ENCODE assay signal across 8 mouse cellular contexts in the genomic region with DNA sequence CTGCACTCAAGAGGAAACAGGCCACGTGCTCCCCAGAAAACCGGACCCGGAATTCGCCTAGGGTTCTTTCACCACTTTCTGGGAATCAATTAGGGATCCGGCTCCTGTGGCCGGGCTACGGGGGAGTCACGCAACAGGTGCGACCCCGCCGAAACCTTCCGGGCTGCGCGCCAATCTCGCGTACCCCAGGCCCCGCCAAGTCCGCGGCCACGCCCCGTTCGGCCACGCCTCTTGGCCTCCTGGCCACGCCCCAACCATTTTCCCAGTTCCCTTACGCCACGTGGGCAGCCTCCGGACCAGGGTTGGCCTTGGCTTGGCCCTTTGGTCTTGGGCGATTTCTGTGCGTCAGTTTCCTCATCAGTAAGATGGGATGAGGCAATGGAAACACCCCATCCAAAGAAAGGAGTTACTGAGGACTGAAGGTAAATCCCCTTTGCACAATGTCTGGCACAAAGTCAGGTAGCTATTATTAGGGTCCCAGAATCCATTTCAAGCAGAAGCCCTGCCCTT. TPM values are rescaled to one million over a fixed set of nuclear protein-coding genes. Genes with fewer than 3 reads are reported as not detected.
DNase-seq lines count a peak whose midpoint lies in the region; ATAC-seq and TF ChIP-seq lines count a peak whose summit lies in the region.

A gene (minus strand): TSS at position 182 of the 510 bp plus-strand sequence.

- intact Hi-C loops in left cerebral cortex, postnatal 10 days (cut with DNase I) = no loop called here

- H3K4me2 ChIP-seq in hindbrain, postnatal 0 days (ENCODE audit: low read depth, low read length) = peak within 1 kb of the TSS; percentile 100

- 0 out of 2 replicates have a peak, but pooled peaks have one; percentile 0 for ATAC-seq in hindbrain, postnatal 0 days

- H3K9ac ChIP-seq in hindbrain, postnatal 0 days (replicated peaks; ENCODE audit: low read length) = peak within 1 kb of the TSS; percentile 68

- no peaks in the 10 kb centered on the region for H3K36me3 ChIP-seq in hindbrain, postnatal 0 days (ENCODE audit: insufficient read depth, low read length)
- H3K36me3 ChIP-seq in megakaryocyte, embryonic 14.5 days (replicated peaks; ENCODE audit: low read length) = peaks cover 17% of the 10 kb centered on the region

- no peaks in the 10 kb centered on the region for H3K9me3 ChIP-seq in hindbrain, postnatal 0 days (ENCODE audit: low read length)
- no peaks in the 10 kb centered on the region for H3K9me3 ChIP-seq in megakaryocyte, embryonic 14.5 days

- H3K27ac ChIP-seq in hindbrain, postnatal 0 days = peak within 1 kb of the TSS; percentile 82

- TF ChIP-seq CTCF in hindbrain, postnatal 0 days (IDR thresholded peaks at IDR 0.05; ENCODE audit: low read depth) = no peak

- peak within 1 kb of the TSS; percentile 51 for H3K4me3 ChIP-seq in hindbrain, postnatal 0 days (ENCODE audit: low read length)
- peak within 1 kb of the TSS; percentile 98 for H3K4me3 ChIP-seq in megakaryocyte, embryonic 14.5 days (replicated peaks)

- 3% methylated on average over 29 of the region's 29 CpGs for WGBS in hindbrain, postnatal 0 days

- no peaks in the 10 kb centered on the region for H3K27me3 ChIP-seq in hindbrain, postnatal 0 days (ENCODE audit: insufficient read depth, low read length)
- H3K27me3 ChIP-seq in megakaryocyte, embryonic 14.5 days (replicated peaks) = no peaks in the 10 kb centered on the region

- H3K4me1 ChIP-seq in hindbrain, postnatal 0 days (ENCODE audit: insufficient read depth, low read length) = peaks cover 29% of the 10 kb centered on the region
- H3K4me1 ChIP-seq in megakaryocyte, embryonic 14.5 days = peaks cover 80% of the 10 kb centered on the region

- peak in 1 of 2 experiments; percentile 31 for DNase-seq in frontal cortex, adult 2 months (ENCODE audit: extremely low spot score in 1 of 2, low spot score in 1 of 2)
- no peak for DNase-seq in frontal cortex, postnatal 14 days (ENCODE audit: low spot score in 2 of 2)
- peak; percentile 55 to 80 for DNase-seq in cerebellum, postnatal 25 days
- DNase-seq in gastrocnemius, postnatal 10 days = peak; percentile 89
- DNase-seq in hindbrain, postnatal 0 days (ENCODE audit: low spot score) = peak; percentile 60
- peak; percentile 29 to 85 for DNase-seq in left cerebral cortex, postnatal 10 days (ENCODE audit: extremely low spot score in 1 of 2, low spot score in 2 of 2)
- peak; percentile 61 to 81 for DNase-seq in spleen, adult 18-20 months

RNA-seq across cellular contexts. Expression of the gene that starts here (rescaled TPM):
- polyA plus RNA-seq in frontal cortex, adult 2 months (2012; rRNA removed) = 188 and 230 TPM in 2 replicates
- total RNA-seq in gastrocnemius, postnatal 10 days (2021) = 10 to 100 TPM in 1 of 2 experiments, 1 to 10 TPM in 1; 9.5 to 15.0 TPM
- 56.6 and 58.4 TPM in 2 replicates for total RNA-seq in hindbrain, postnatal 0 days (2014; rRNA removed)
- 40.3 and 43.2 TPM in 2 replicates for polyA plus RNA-seq in hindbrain, postnatal 0 days (2015; fragmentation: Nextera tagmentation; extraction: Ambion mirVana)
- 10 to 100 TPM; 51.8 to 53.7 TPM for total RNA-seq in left cerebral cortex, postnatal 10 days (2021)
- polyA plus RNA-seq in megakaryocyte, embryonic 14.5 days (2012; ENCODE audit: insufficient read depth, low replicate concordance) = 101 and 286 TPM in 2 replicates

Comparison
In these comparisons a context has a peak if more than half of its experiments do, and no peak if none do; other contexts are left out.
1. DNase-seq: peak in cerebellum, postnatal 25 days (2 of 2), gastrocnemius, postnatal 10 days (single experiment), hindbrain, postnatal 0 days (single experiment), left cerebral cortex, postnatal 10 days (2 of 2) and spleen, adult 18-20 months (2 of 2); none in frontal cortex, postnatal 14 days (0 of 2).